Mouse (Mus musculus): Measurements from ENCODE around the gene Socs1. TPM values are rescaled to one million over a fixed set of nuclear protein-coding genes. Genes with fewer than 3 reads are reported as not detected.

Socs1 gene
- total RNA-seq, 2 experiments from 2014 or later: 0.71 to 0.82 TPM

DNA sequence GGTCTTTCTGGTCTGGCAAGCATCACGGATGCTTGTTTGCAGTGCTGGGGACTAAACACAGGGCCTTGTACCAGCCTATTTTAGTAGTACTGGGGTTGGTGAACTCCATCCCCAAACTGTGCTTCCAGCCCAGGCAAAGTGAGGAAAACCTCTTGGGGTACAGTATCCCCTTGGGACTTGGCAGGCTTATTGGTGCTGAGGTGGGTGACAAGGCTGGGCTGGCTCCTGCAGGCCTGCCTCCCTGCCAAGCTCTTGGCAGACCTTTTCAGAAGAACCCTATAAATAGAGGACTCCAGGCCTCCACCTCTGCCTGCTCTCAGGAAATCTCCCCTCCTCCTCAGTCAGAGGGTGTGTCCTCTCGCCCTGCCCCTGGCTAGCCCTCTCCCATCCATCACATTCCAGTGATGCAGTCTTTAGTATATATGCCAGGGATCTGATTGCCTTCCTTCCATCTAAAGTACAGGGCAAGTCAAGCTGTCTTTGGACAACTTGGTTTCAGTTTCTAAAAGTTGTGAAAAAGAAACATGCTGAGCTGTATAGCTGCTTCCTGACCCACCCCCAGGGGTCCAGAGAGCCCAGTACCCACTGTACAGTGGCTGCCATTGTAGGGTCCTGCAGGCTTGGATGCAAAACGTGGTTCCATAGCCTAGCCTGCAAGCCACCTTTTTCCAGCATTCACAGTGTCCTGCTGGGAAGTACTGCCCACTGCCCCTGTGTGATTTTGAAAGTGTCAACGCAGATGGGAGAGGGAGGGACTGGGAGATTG is 1.6 kb upstream of the Socs1 start:
- DNase-seq (ENCODE audit: low spot score in 2 of 2): no peak

GRCm38 (mm10) chr16:10786288-10786687 is 952 bp upstream of the Socs1 start:
- peak; percentile 70 to 91 for DNase-seq (ENCODE audit: low spot score in 2 of 2)

DNA sequence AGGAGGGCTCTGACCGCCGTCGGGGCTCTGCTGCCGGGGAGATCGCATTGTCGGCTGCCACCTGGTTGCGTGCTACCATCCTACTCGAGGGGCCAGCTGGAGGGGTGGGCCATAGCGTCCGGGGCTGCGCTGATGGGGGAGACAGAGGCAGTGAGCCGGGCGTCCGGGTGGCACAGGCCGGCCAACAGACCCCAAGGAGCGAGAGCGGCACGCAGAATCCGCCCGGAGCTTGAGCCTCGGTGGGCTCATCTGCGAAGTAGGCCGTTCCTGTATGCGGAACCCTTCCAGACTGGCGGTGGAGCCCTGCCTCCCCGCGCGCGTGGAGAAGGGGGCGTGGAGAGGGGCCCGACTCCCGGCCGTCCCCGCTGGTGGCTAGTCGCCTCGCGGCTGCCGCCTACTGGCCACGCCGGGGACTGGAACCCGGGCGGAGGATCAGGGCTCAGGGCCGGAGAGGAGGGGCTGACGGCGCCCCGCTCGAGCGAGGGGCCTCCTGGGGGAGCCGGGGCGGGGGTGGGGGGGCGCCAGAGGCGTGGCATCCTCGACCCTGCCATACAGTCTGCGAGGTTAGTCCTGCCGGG is 454 bp downstream of the Socs1 start:
- peak; percentile 64 to 81 for DNase-seq (ENCODE audit: low spot score in 2 of 2)

DNA sequence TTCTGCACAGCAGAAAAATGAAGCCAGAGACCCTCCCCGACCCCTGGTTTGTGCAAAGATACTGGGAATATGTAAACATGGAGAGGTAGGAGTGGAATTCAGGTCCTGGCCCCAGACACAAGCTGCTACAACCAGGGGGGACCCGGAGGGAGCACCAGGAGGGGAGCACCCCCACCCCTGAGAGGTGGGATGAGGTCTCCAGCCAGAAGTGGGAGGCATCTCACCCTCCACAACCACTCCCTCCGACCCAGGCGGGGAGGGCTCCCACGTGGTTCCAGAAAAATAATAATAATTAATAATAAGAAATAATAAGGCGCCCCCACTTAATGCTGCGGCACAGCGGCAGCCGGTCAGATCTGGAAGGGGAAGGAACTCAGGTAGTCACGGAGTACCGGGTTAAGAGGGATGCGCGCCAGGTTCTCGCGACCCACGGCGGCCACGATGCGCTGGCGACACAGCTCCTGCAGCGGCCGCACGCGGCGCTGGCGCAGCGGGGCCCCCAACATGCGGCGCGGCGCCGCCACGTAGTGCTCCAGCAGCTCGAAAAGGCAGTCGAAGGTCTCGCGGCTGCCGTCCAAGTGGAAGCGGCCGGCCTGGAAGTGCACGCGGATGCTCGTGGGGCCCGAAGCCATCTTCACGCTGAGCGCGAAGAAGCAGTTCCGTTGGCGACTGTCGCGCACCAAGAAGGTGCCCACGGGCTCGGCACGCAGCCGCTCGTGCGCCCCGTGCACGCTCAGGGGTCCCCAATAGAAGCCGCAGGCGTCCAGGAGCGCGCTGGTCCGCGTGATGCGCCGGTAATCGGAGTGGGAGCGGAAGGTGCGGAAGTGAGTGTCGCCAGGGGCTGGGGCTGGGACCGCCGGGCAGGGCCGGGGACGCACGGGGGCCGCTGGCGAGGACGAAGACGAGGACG is 1.2 kb downstream of the Socs1 start:
- DNase-seq (ENCODE audit: low spot score in 2 of 2): peak in 1 of 2 experiments; percentile 23

DNA sequence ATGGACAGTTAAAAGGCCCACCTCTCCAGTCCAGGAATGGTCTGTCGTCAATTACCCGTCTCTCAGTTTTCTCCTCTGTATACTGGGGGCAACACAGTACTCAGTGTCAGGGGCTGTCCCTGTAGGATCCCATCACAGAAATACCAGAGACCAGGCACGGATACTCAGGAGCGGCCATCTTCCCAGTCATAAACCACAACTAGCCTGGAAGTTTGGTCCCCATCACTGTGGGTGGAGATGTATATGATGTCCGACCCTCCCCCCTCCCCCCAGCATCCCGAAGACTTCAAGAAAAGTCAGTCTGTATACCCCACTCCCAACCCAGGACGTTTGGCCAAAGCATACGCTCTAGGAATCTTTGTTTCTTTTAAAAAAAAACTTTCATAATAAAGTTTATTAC is 1.9 kb downstream of the Socs1 start:
- DNase-seq (ENCODE audit: low spot score in 2 of 2): no peak

GRCm38 (mm10) chr16:10783152-10783434 is 2.2 kb downstream of the Socs1 start:
- no peak for DNase-seq (ENCODE audit: low spot score in 2 of 2)

DNA sequence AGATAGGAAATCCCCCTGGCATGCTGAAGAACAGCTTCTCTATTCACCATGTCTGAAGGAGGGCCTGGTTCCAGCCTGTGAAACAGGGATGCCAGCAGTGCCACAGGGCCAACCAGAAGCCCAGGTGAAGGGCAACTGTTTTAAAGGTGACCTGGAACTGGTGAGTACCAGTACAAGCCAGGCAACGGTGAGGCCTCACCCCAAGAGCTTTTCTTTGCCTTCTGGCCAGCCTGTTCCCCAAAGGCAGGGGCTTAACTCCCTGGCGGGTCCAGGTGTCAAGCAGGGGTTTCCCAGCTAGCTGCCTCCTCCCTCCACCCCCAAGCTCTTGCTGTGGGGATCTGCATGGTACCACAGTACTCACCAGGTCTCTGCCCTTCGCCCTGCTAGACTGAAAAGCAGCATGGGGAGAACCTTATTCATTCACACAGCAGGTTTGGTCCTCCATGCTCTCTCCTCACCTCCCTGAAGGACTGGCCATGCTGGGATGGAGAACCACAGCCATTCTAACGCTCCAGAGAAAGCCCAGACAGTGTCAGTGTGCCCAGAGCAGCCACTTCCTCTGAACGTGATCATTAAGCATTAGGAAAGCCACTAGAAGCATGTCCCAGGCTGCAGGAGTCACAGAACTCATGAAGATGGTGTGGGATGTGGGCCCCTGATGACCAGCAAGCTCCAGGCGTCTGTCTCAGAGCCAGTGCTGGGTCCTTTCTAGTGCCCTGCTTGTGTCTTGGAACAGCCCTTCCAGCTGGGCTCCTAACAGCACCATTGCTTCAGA is 2.8 kb downstream of the Socs1 start:
- DNase-seq (ENCODE audit: low spot score in 2 of 2): no peak

GRCm38 (mm10) chr16:10781862-10782371 is 3.4 kb downstream of the Socs1 start:
- no peak for DNase-seq (ENCODE audit: low spot score in 2 of 2)

GRCm38 (mm10) chr16:10780631-10781120 is 4.7 kb downstream of the Socs1 start:
- DNase-seq (ENCODE audit: low spot score in 2 of 2): no peak

- DNase-seq (ENCODE audit: low spot score in 2 of 2): no peak
Observed at GRCm38 (mm10) chr16:10777579-10778160, 7.7 kb downstream of the Socs1 start.

GRCm38 (mm10) chr16:10776322-10776721 is 9.0 kb downstream of the Socs1 start:
- no peak for DNase-seq (ENCODE audit: low spot score in 2 of 2)

DNA sequence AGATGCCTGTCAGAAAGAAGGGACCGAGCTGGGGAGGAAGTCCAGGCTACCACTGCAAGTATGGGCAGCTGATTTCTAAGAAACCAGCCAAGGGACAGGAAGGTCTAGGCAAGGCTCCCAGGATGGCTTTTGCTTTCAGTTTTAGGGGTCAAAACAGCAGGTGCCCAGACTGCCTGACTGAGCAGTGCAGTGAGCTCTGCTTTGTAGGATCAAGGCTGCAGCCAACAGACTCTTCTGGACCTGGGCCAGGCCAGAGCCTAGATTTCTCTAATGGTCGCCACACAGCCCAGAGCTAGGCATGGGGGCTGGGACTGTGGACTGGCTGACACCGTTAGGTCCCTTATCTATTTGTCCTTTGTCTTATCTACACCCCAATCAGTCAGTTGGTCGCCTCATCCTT is 10.6 kb downstream of the Socs1 start:
- DNase-seq (ENCODE audit: low spot score in 2 of 2): no peak

GRCm38 (mm10) chr16:10773543-10773942 is 11.8 kb downstream of the Socs1 start:
- DNase-seq (ENCODE audit: low spot score in 2 of 2): no peak

DNA sequence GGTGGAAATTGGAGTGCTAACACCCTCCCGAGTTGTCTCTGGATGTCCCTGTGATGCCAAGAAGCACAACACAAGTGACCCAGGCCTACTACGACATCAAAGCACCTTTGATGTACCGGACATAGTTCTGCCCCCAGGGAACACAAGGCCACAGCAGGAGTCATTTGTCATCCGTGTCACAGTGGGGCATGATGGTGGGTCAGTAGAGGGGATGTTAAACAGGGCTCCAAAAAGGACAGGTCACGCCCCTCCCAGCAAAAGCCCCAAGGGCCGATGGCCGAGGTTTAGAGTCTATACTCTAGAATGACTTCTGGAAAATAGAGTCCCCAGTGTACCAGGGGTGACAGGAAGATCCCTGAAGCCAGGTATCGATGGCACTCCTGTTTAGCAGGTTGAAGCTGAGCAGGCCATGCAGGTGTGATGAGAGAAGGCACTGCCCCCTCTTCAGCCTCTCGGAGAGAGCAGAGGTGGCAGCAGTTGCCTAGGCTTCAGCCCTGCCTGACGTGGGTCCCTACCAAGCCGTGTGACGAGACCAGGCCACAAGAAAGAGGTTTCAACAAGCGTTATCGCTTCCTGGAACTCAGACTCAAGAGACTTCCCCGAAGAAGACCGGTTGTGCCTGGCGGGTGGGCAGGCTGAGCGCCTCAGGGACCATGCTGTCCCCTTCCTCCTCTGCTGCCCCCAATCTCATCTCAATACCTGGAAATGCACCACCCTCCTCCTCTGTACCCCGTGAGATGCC is 13.4 kb downstream of the Socs1 start:
- no peak for DNase-seq (ENCODE audit: low spot score in 2 of 2)

DNA sequence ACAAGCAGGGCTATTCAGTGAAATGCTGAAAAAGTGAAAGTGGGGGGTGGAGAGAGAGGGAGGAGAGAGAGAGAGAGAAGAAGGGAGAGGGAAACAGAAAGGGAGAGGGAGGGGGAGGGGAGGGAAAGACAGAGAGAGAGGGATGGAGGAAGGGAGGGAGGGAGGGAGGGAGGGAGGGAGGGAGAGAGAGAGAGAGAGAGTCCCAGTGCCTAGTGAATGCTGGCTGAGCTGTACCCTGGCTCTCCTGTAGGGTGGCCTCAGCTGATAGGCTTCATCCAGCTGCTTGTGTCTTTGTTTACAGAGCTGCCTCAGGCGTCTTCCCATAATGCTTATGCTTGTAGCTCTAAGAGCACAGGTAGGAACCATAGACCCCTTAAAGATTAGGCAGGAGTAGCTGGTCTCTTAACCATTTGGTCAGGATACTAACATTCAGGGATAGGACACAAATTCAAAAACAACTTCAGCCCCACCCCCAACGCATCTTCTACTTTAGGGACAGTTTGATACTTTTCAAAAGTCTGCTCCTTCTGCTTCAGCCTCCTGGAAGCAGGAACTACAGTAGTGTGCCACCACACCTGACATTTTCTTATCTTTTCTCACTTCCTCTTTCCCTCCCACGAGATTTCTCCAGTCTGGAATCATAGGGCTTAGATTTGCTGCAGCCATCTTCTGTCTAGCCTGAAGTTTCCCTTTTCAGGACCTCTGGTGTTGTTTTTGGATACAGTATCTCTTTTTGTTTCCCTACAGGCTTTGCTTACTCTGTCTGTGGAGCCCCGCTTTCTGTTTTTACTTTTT is 14.6 kb downstream of the Socs1 start:
- DNase-seq (ENCODE audit: low spot score in 2 of 2): no peak

- no peak for DNase-seq (ENCODE audit: low spot score in 2 of 2)
Observed at GRCm38 (mm10) chr16:10769661-10770060, 15.7 kb downstream of the Socs1 start.

DNA sequence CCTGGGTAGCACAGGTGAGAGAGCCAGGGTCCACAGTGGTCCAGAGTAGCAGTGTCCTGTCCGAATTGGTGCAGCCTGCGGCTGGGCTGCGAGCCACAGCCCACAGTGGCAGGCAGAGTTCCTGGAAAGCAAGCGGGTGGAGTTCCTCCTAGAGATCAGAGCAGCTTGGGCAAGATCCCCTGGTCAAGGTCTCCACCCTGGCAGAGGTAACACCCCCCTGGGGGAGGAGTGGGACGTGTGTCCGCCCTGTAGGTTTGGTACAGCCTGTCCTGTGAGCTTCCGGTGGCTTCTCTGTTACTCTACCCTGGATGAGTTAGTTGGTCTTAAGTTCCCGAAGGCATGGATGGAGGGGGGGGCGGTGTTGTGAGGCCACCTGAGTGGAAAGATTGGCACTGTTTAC is 16.5 kb downstream of the Socs1 start:
- no peak for DNase-seq (ENCODE audit: low spot score in 2 of 2)

DNA sequence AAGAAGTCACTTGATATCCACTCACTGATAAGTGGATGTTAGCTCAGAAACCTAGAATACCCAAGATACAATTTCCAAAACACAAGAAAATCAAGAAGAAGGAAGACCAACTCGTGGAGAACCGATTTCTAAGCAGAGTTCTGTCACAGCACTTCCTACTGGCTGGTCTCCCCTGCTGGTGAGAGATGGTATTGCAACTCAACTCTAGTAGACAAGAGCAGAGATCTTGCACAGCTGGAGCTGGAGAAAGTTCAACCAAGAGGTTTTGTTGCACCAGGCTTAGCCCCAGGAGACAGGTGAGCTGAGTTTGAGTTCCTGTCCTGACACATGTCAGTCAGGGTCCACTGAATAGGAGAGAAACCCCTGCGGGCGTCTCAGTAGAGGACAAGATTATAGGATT is 18.2 kb downstream of the Socs1 start:
- peak; percentile 29 to 76 for DNase-seq (ENCODE audit: low spot score in 2 of 2)

DNA sequence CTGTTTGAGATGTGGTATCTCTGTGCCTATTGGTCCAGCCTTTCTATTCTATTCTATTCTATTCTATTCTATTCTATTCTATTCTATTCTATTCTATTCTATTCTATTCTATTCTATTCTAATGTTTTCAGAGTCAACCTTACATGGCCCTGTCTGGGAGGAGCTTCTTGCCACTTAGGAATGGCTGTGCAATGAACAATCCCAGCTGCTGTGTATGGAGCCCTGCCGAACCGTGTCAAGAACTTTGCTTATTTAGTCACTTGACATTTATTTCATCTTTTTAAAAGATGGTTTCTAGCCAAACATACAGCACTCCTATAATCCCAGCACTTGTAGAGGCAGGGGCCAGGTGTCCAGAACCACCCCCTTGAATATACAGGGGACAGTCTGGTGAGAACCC is 21.0 kb downstream of the Socs1 start:
- no peak for DNase-seq (ENCODE audit: low spot score in 2 of 2)
